Mouse (Mus musculus) stomach, postnatal 0 days (tissue): ENCODE measurements around the gene Hc.

ENCODE experiments used
- CTCF ChIP-seq: IDR thresholded peaks from 2 replicates; pipeline ENCODE4 v1.5.1; 2016; ENCODE audit warnings: antibody characterized with exemption, low read depth, mild to moderate bottlenecking, moderate library complexity
- EP300 ChIP-seq: optimal IDR thresholded peaks from 2 replicates; pipeline ENCODE3; 2016; ENCODE audit warnings: antibody characterized with exemption

DNA sequence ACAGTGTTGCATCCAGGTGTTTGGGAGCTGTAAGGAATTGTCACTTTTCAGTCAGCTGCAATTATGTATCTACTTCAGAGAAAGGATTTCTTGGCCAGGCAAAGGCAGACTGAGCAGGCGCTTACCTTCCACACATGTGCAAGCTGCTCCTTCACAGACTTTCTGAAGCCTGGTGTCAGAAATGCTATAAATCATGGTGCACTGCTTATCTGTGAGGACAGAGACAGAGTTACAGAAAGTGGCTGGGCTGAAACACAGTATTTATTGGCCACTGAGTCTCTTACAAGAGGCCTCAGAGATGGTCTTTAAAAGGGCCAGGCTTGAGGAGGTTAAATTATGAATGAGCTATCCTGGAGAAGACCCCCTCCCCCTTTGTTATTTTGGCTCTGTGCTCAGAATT is 71.5 kb downstream of the Hc start:
- TF ChIP-seq CTCF (no peak), EP300 (no peak)
